Mouse (Mus musculus) testis, adult 2 months (tissue): Measurements from ENCODE around the gene Ms4a7.

Source experiments
- CTCF ChIP-seq: fragments of 200-500 bp; IDR thresholded peaks from 2 replicates; pipeline ENCODE4 v1.5.1; 2012; ENCODE audit warnings: low read depth, mild to moderate bottlenecking, inconsistent platforms, low read length, moderate library complexity; ENCODE audit not compliant: control insufficient read depth, insufficient read depth, insufficient replicate concordance
- POLR2A ChIP-seq: fragments of 200-500 bp; IDR thresholded peaks from 2 replicates; pipeline ENCODE4 v1.6.1; 2012; ENCODE audit warnings: low read depth, mild to moderate bottlenecking, inconsistent platforms, low read length, moderate library complexity; ENCODE audit not compliant: control insufficient read depth

DNA sequence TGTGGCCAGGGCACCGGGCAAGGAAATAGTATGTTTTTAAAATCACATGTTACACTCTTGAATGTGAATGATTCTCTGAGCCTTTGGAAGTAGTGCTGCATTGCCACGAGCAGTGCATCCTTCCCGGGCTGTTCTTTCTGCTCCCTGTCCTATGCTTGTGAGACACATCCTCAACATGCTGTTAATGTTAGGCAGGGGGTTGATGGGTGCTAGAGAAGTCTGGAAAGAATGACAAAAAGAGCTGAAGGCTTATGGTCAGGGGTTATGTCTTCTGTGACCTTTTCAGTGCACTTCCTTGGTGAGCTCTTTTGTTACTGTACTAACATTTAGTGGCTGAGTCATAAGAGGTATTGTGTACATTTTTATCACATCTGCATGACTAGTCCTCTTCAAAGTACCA, 55.7 kb downstream of the Ms4a7 start:
- no peak for TF ChIP-seq CTCF
- no peak for TF ChIP-seq POLR2A
